Mouse (Mus musculus) brain, embryonic 14.5 days (tissue): ENCODE data around the gene Tmx2.

Experiments
- CTCF ChIP-seq: fragments of 200-500 bp; IDR thresholded peaks from 2 replicates; pipeline ENCODE4 v1.5.1; 2012; ENCODE audit warnings: inconsistent platforms, mild to moderate bottlenecking, moderate library complexity, borderline replicate concordance; ENCODE audit not compliant: insufficient read depth, insufficient read length; ENCODE audit errors: extremely low read depth
- POLR2A ChIP-seq: fragments of 200-500 bp; IDR thresholded peaks from 2 replicates; pipeline ENCODE4 v1.6.1; 2012; ENCODE audit warnings: mild to moderate bottlenecking, inconsistent platforms, borderline replicate concordance; ENCODE audit not compliant: poor library complexity, insufficient read depth, insufficient read length, severe bottlenecking; ENCODE audit errors: extremely low read depth

GRCm38 (mm10) chr2:84624201-84624600, 54.7 kb downstream of the Tmx2 start:
- TF ChIP-seq CTCF (no peak), POLR2A (no peak)
